Mouse (Mus musculus) G1E (cell line): ENCODE data around the gene Pla2g15. TPM values are rescaled to one million over a fixed set of nuclear protein-coding genes. Genes with fewer than 3 reads are reported as not detected.
A peak's percentile ranks its signal among the peaks of the same experiment; 100 is the strongest.

ENCODE experiments used
- ATAC-seq: 2 replicates; pipeline ENCODE4 v1.8.0; 2016; ENCODE audit warnings: mild to moderate bottlenecking; ENCODE audit not compliant: insufficient number of reproducible peaks, poor library complexity, low FRiP score, severe bottlenecking; ENCODE audit errors: extremely low read depth
- DNase-seq: peaks from one replicate; pipeline ENCODE4 v3.0.0; 2012; ENCODE audit warnings: low spot score
- H3K27me3 ChIP-seq: 2 replicates; pipeline ENCODE4 v1.6.1; 2012; ENCODE audit warnings: mild to moderate bottlenecking, low read length, inconsistent platforms; ENCODE audit not compliant: insufficient read depth
- H3K36me3 ChIP-seq: replicated peaks from 2 replicates; pipeline ENCODE3; 2012; ENCODE audit warnings: mild to moderate bottlenecking, inconsistent platforms
- H3K4me1 ChIP-seq: 2 replicates; pipeline ENCODE4 v1.6.1; 2012; ENCODE audit warnings: low read depth, low read length, inconsistent platforms, mixed read lengths; ENCODE audit not compliant: insufficient read depth
- H3K4me3 ChIP-seq: 2 replicates; pipeline ENCODE4 v1.5.1; 2012; ENCODE audit warnings: low read depth, mild to moderate bottlenecking, inconsistent platforms, low read length, moderate library complexity, mixed read lengths
- H3K9me3 ChIP-seq: replicated peaks from 2 replicates; pipeline ENCODE4 v1.6.1; 2012; ENCODE audit warnings: inconsistent platforms
- CTCF ChIP-seq: IDR thresholded peaks from 2 replicates; pipeline ENCODE4 v1.5.1; 2012; ENCODE audit warnings: low read depth, low read length, inconsistent platforms, mixed read lengths
- GATA1 ChIP-seq: IDR thresholded peaks from 2 replicates; pipeline ENCODE4 v1.6.1; 2012; ENCODE audit warnings: borderline replicate concordance, low read length, inconsistent platforms, mixed read lengths
- GATA2 ChIP-seq: IDR thresholded peaks from 2 replicates; pipeline ENCODE4 v1.6.1; 2012; ENCODE audit warnings: low read depth, low read length, inconsistent platforms, borderline replicate concordance
- POLR2AphosphoS5 ChIP-seq: IDR thresholded peaks from 2 replicates; pipeline ENCODE4 v1.6.1; 2012; ENCODE audit warnings: low read depth, low read length, inconsistent platforms; ENCODE audit not compliant: insufficient replicate concordance
- TAL1 ChIP-seq: conservative IDR thresholded peaks from 2 replicates; pipeline ENCODE4 v1.6.1; 2012; ENCODE audit warnings: low read depth, low read length, inconsistent platforms, mixed read lengths
- polyA plus RNA-seq: library from polyadenylated mRNA; stranded (reverse); fragments of >175 nt; gene quantifications from 2 replicates; pipeline ENCODE4 v1.2.3, GENCODE M21; 2012
- total RNA-seq, 2 experiments: library from RNA; stranded (forward) in 1 of 2; stranded (reverse) in 1 of 2; fragments of 200-1000 nt in 1 of 2; fragments of >200 nt in 1 of 2; fragmentation: Nextera tagmentation in 1 of 2; gene quantifications; 2 replicates each; pipeline ENCODE4 v1.2.3; 2014 to 2017

Gene Pla2g15
- total and polyA plus RNA-seq, 3 experiments: 0.39 to 0.55 TPM; not detected in 1

- H3K4me1 ChIP-seq: peaks cover 21% of the 10 kb centered on the region
- H3K27me3 ChIP-seq: peaks cover 74% of the 10 kb centered on the region
- no peaks in the 10 kb centered on the region for H3K9me3 ChIP-seq
- DNase-seq (no peak), ATAC-seq (no peak)
- TF ChIP-seq TAL1 (no peak), GATA1 (no peak), GATA2 (no peak), POLR2AphosphoS5 (no peak), CTCF (no peak)
- no peak overlapping the region for H3K4me3 ChIP-seq
- H3K36me3 ChIP-seq: peaks cover 4% of the 10 kb centered on the region
Measured at GRCm38 (mm10) chr8:106158381-106158780, 8.2 kb downstream of the Pla2g15 start.

GRCm38 (mm10) chr8:106159876-106160275, 9.7 kb downstream of the Pla2g15 start:
- Histone ChIP-seq H3K4me1 (peaks cover 17% of the 10 kb centered on the region), H3K36me3 (peaks cover 4% of the 10 kb centered on the region)

GRCm38 (mm10) chr8:106163251-106163650, 13.1 kb downstream of the Pla2g15 start:
- DNase-seq: no peak
- H3K4me3 ChIP-seq: no peak overlapping the region
- no peaks in the 10 kb centered on the region for H3K9me3 ChIP-seq
- TF ChIP-seq TAL1 (no peak), CTCF (no peak), GATA2 (no peak), POLR2AphosphoS5 (no peak), GATA1 (no peak)
- peaks cover 91% of the 10 kb centered on the region for H3K27me3 ChIP-seq
- H3K4me1 ChIP-seq: peaks cover 16% of the 10 kb centered on the region
- H3K36me3 ChIP-seq: peaks cover 4% of the 10 kb centered on the region
- ATAC-seq: no peak

More at GRCm38 (mm10) chr8:106159876-106160275, 9.7 kb downstream of the Pla2g15 start:
- DNase-seq: no peak
- no peak for ATAC-seq
- Histone ChIP-seq H3K9me3 (no peaks in the 10 kb centered on the region), H3K27me3 (peaks cover 72% of the 10 kb centered on the region), H3K4me3 (no peak overlapping the region)
- TF ChIP-seq GATA2 (no peak), TAL1 (no peak), CTCF (no peak), POLR2AphosphoS5 (no peak), GATA1 (no peak)

GRCm38 (mm10) chr8:106165460-106165859, 15.3 kb downstream of the Pla2g15 start:
- H3K4me1 ChIP-seq: peaks cover 29% of the 10 kb centered on the region
- no peaks in the 10 kb centered on the region for H3K9me3 ChIP-seq
- TF ChIP-seq POLR2AphosphoS5: no peak
- peak; percentile 87 for TF ChIP-seq CTCF
- no peak overlapping the region for H3K4me3 ChIP-seq
- DNase-seq (peak; percentile 45), ATAC-seq (no peak)
- peaks cover 96% of the 10 kb centered on the region for H3K27me3 ChIP-seq
- peaks cover 4% of the 10 kb centered on the region for H3K36me3 ChIP-seq

GRCm38 (mm10) chr8:106168356-106169016, 18.3 kb downstream of the Pla2g15 start, which contains the start of gene Slc7a6:
Gene Slc7a6 (plus strand): TSS chr8:106168857.
- TF ChIP-seq TAL1 (no peak), CTCF (no peak), GATA1 (no peak), GATA2 (no peak), POLR2AphosphoS5 (no peak)
- no peaks in the 10 kb centered on the region for H3K36me3 ChIP-seq
- H3K4me1 ChIP-seq: peaks cover 30% of the 10 kb centered on the region
- H3K27me3 ChIP-seq: peaks cover 78% of the 10 kb centered on the region
- peak within 1 kb of the TSS; percentile 77 for H3K4me3 ChIP-seq
- DNase-seq (peak; percentile 71), ATAC-seq (peak; percentile 28; the same call in 1 of the 2 replicates)
- H3K9me3 ChIP-seq: no peaks in the 10 kb centered on the region

GRCm38 (mm10) chr8:106169017-106169933, 19.1 kb downstream of the Pla2g15 start:
- Histone ChIP-seq H3K36me3 (no peaks in the 10 kb centered on the region), H3K4me1 (peaks cover 32% of the 10 kb centered on the region), H3K27me3 (peaks cover 72% of the 10 kb centered on the region), H3K4me3 (peak overlapping the region; percentile 77), H3K9me3 (no peaks in the 10 kb centered on the region)
- TF ChIP-seq POLR2AphosphoS5: no peak
- no peak for TF ChIP-seq GATA2
- TF ChIP-seq TAL1: no peak
- TF ChIP-seq GATA1: no peak
- TF ChIP-seq CTCF: no peak
- ATAC-seq (no peak), DNase-seq (no peak)
